Mouse (Mus musculus) lung, postnatal 0 days (tissue): Measurements from ENCODE around the gene 1700028K03Rik. TPM values are rescaled to one million over a fixed set of nuclear protein-coding genes. Genes with fewer than 3 reads are reported as not detected.
A peak's percentile ranks its signal among the peaks of the same experiment; 100 is the strongest.

Experiments used
- ATAC-seq: fragments of 200-750 bp; cut with Nextera tagmentation; 2 replicates; pipeline ENCODE4 v1.8.0; 2017; ENCODE audit warnings: moderate library complexity
- DNase-seq: peaks from one replicate; pipeline ENCODE4 v3.0.0-alpha.2; 2016; ENCODE audit warnings: low spot score
- H3K27ac ChIP-seq: fragments of 300-500 bp; sonication (generic); 2 replicates; pipeline ENCODE4 v1.5.1; 2014; ENCODE audit warnings: antibody characterized with exemption, mild to moderate bottlenecking, low read length, mixed read lengths
- H3K27me3 ChIP-seq: fragments of 300-500 bp; sonication (generic); replicated peaks from 2 replicates; pipeline ENCODE4 v1.6.1; 2014; ENCODE audit warnings: low read length, mixed read lengths; ENCODE audit not compliant: insufficient read depth
- H3K36me3 ChIP-seq: fragments of 300-500 bp; sonication (generic); 2 replicates; pipeline ENCODE4 v1.6.1; 2014; ENCODE audit warnings: low read length, mixed read lengths; ENCODE audit not compliant: insufficient read depth
- H3K4me1 ChIP-seq: fragments of 300-500 bp; sonication (generic); 2 replicates; pipeline ENCODE4 v1.6.1; 2014; ENCODE audit warnings: antibody characterized with exemption, low read depth, low read length, mixed read lengths; ENCODE audit not compliant: insufficient read depth
- H3K4me2 ChIP-seq: fragments of 300-500 bp; sonication (generic); replicated peaks from 2 replicates; pipeline ENCODE4 v1.6.1; 2014; ENCODE audit warnings: low read depth, mild to moderate bottlenecking, low read length, moderate library complexity, mixed read lengths
- H3K4me3 ChIP-seq: fragments of 300-500 bp; sonication (generic); 2 replicates; pipeline ENCODE4 v1.5.1; 2014; ENCODE audit warnings: low read depth, low read length
- H3K9ac ChIP-seq: fragments of 300-500 bp; sonication (generic); replicated peaks from 2 replicates; pipeline ENCODE4 v1.6.1; 2014; ENCODE audit warnings: low read depth, mild to moderate bottlenecking
- H3K9me3 ChIP-seq: fragments of 300-500 bp; sonication (generic); 2 replicates; pipeline ENCODE4 v1.6.1; 2016; ENCODE audit warnings: low read length, mixed read lengths
- CTCF ChIP-seq: IDR thresholded peaks from 2 replicates; pipeline ENCODE4 v1.5.1; 2016; ENCODE audit warnings: antibody characterized with exemption, mild to moderate bottlenecking
- EP300 ChIP-seq: IDR thresholded peaks from 2 replicates; pipeline ENCODE4 v1.6.1; 2016; ENCODE audit warnings: antibody characterized with exemption, mild to moderate bottlenecking, control low read depth
- WGBS: fragments of 180-500 bp; shearing (Covaris S2); extraction: QIAGEN DNeasy Blood & Tissue Kit; methylation state at CpG from one replicate; pipeline ENCODE4 v1.1.7; 2014; 5-methylcytosine and 5-hydroxymethylcytosine counted together
- polyA plus RNA-seq: library from polyadenylated mRNA; unstranded; fragments of >200 nt; fragmentation: Nextera tagmentation; extraction: Ambion mirVana; gene quantifications from 2 replicates; pipeline ENCODE4 v1.2.1, GENCODE M21; 2015

The 1700028K03Rik gene
- polyA plus RNA-seq: 0.06 and 0.18 TPM in 2 replicates

DNA sequence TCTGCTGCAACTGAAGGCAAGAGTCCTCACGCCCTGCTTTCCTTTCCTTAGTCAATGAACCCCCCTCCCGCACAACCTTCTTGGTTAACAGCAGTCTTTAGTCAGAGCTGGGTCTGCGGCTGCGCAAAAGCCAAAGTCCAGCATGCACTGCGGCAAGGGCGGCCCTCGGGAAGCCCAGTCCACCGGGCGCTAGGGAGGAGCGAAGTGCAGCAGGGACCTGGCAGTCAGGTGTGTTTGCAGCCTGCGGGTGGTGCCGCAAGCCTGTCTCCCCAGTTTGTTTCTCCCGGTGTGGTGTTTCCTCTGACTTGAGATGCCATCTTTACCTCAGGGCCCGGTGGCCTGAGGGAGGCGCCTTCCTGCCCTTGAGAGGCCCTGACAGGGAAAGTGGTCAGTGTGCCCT is at the start of gene 1700028K03Rik:
Gene 1700028K03Rik, plus strand, starts transcription at position 129 of the 400 bp plus-strand sequence.
- no peak within 1 kb of the TSS for H3K9ac ChIP-seq
- TF ChIP-seq CTCF: no peak
- TF ChIP-seq EP300: no peak
- DNase-seq (no peak), ATAC-seq (no peak)
- H3K4me3 ChIP-seq: no peak within 1 kb of the TSS
- H3K9me3 ChIP-seq: no peaks in the 10 kb centered on the region
- no peaks in the 10 kb centered on the region for H3K27me3 ChIP-seq
- H3K4me1 ChIP-seq: no peaks in the 10 kb centered on the region
- no peak within 1 kb of the TSS for H3K27ac ChIP-seq
- H3K4me2 ChIP-seq: no peak within 1 kb of the TSS
- H3K36me3 ChIP-seq: no peaks in the 10 kb centered on the region
- 65% methylated on average over 15 of the region's 15 CpGs for WGBS

DNA sequence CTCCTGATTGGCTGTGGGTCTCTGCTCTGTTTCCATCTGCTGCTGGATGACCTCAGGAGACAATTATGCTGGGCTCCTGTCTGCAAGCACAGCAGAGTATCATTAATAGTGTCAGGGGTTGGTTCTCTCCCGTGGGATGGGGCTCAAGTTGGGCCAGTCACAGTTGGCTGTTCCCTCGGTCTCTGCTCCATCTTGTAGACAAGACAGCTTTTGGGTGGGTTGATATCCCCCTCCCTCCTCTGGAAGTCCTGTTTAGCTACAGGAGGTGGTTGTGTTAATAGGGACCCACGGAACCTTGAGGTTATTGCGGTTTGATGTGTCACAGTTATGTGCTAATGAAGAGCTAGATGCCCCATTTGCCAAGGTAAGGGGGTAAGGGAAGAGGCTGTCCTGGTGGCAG is 45.5 kb upstream of the 1700028K03Rik start:
- Histone ChIP-seq H3K4me1 (no peaks in the 10 kb centered on the region), H3K4me2 (no peak overlapping the region), H3K27me3 (no peaks in the 10 kb centered on the region), H3K9ac (no peak overlapping the region), H3K27ac (no peak overlapping the region), H3K36me3 (no peaks in the 10 kb centered on the region), H3K4me3 (no peak overlapping the region), H3K9me3 (no peaks in the 10 kb centered on the region)
- DNase-seq (no peak), ATAC-seq (no peak)
- TF ChIP-seq EP300 (no peak), CTCF (no peak)
- WGBS: 63% methylated on average over 4 of the region's 4 CpGs

DNA sequence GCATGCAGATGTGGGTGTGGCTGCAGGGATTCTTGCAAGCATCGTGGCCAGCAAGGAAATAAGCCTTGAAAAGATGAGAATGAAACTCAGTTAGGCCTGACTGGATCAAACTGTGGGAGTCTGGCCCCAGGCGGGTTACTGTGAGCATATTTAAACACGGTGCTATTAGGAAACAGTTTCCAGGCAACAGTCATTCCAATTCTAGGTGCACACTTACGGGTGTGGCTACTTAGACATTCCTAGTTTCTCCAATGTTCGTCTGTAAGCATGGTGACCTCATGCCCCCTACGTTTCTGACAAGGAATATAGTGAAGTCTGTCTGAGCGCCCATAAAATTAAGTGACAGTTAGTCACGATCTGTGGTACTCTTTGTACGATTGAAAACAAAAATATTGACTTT is 43.5 kb upstream of the 1700028K03Rik start:
- ATAC-seq (peak; percentile 83), DNase-seq (peak; percentile 80)
- no peaks in the 10 kb centered on the region for H3K9me3 ChIP-seq
- H3K27ac ChIP-seq: no peak overlapping the region
- TF ChIP-seq CTCF (no peak), EP300 (no peak)
- H3K4me2 ChIP-seq: no peak overlapping the region
- no peaks in the 10 kb centered on the region for H3K27me3 ChIP-seq
- H3K9ac ChIP-seq: no peak overlapping the region
- H3K4me3 ChIP-seq: no peak overlapping the region
- H3K4me1 ChIP-seq: no peaks in the 10 kb centered on the region
- H3K36me3 ChIP-seq: no peaks in the 10 kb centered on the region
- WGBS: 59% methylated on average over 9 of the region's 9 CpGs

DNA sequence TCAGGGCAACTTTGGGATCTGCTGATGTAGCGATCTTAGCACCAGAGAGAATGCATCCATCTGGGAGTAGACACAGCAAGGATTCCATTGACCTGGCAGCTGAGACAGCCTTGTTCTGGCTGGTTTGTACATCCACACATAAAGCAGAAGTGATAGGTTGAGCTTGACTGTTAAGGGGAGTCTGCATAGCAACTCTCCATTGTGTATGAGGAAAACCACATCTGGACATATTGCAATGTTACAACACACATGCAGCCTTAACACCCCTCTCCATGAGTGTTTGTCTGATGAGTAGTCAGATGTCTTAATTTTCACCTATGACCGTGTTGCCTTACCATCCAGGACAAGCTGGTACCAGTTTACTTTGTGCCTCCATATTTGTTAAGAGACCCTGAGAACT is 42.0 kb upstream of the 1700028K03Rik start:
- DNase-seq (no peak), ATAC-seq (no peak)
- no peaks in the 10 kb centered on the region for H3K27me3 ChIP-seq
- no peak overlapping the region for H3K9ac ChIP-seq
- H3K27ac ChIP-seq: no peak overlapping the region
- no peaks in the 10 kb centered on the region for H3K4me1 ChIP-seq
- TF ChIP-seq CTCF (no peak), EP300 (no peak)
- H3K4me2 ChIP-seq: no peak overlapping the region
- H3K4me3 ChIP-seq: no peak overlapping the region
- no peaks in the 10 kb centered on the region for H3K36me3 ChIP-seq
- WGBS: 88% methylated on average over 2 of the region's 2 CpGs
- no peaks in the 10 kb centered on the region for H3K9me3 ChIP-seq

DNA sequence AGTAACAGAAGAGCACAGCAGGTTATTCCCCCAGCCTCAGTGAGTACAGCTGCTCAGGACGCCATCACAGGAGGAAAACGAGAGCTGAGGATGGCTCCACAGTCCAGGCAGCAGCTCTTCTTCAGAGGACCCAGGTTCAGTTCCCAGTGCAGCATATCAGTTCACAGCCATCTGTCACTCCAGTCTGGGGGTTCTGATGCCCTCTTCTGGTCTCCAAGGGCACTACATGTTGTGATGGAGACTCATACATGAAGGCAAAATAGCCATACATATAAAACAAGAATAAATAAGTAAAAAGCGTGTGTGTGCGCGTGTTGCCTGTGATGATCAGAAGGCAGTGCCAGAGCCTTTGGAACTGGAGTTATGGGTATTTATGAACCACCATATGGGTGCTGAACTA is 39.8 kb upstream of the 1700028K03Rik start:
- 99% methylated on average over 5 of the region's 5 CpGs for WGBS
- no peak for DNase-seq
- Histone ChIP-seq H3K9ac (no peak overlapping the region), H3K4me3 (no peak overlapping the region), H3K4me2 (no peak overlapping the region), H3K27me3 (no peaks in the 10 kb centered on the region), H3K4me1 (no peaks in the 10 kb centered on the region), H3K27ac (no peak overlapping the region), H3K36me3 (no peaks in the 10 kb centered on the region), H3K9me3 (no peaks in the 10 kb centered on the region)
- ATAC-seq: no peak
- TF ChIP-seq CTCF (no peak; the same call in 1 of the 2 replicates), EP300 (no peak)

DNA sequence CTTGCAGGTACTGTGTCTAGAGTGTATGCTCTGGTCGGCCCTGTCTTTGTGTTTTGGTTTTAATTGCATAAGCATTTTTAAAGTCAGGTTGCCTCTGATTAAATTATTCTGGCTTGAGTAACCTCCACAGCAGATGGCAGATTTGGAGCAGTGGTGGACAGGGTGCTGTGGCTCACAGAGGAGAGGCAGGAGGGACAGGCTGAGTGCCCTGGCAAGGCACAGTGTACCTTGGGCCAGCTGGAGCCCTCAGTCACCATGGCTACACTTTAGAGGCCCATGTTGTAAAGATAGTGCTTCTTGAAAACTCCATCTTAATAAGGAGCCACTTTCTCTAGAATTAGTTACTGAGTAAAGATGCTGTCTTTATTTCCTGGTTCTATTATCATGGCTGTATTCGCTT is 38.5 kb upstream of the 1700028K03Rik start:
- ATAC-seq (no peak), DNase-seq (no peak)
- Histone ChIP-seq H3K4me2 (no peak overlapping the region), H3K27ac (no peak overlapping the region), H3K36me3 (no peaks in the 10 kb centered on the region), H3K9me3 (no peaks in the 10 kb centered on the region), H3K27me3 (no peaks in the 10 kb centered on the region), H3K9ac (no peak overlapping the region), H3K4me3 (no peak overlapping the region), H3K4me1 (no peaks in the 10 kb centered on the region)
- 92% methylated on average over 2 of the region's 2 CpGs for WGBS
- TF ChIP-seq EP300: no peak
- no peak for TF ChIP-seq CTCF
